Mouse (Mus musculus) embryonic fibroblast, embryonic 13.5 days (primary cell): Measurements from ENCODE around the gene Slc6a6. TPM values are rescaled to one million over a fixed set of nuclear protein-coding genes. Genes with fewer than 3 reads are reported as not detected.

Experiments
- H3K27ac ChIP-seq: 2 replicates; pipeline ENCODE4 v1.5.1; 2012; ENCODE audit warnings: low read length, control low read depth, inconsistent platforms; ENCODE audit not compliant: insufficient read depth
- H3K4me1 ChIP-seq: 2 replicates; pipeline ENCODE4 v1.6.1; 2011; ENCODE audit warnings: low read length; ENCODE audit not compliant: control insufficient read depth, insufficient read depth
- H3K4me3 ChIP-seq: 2 replicates; pipeline ENCODE4 v1.5.1; 2011; ENCODE audit warnings: mild to moderate bottlenecking, control low read depth, low read length; ENCODE audit not compliant: insufficient read depth
- CTCF ChIP-seq: IDR thresholded peaks from 2 replicates; pipeline ENCODE4 v1.5.1; 2011; ENCODE audit warnings: mild to moderate bottlenecking, control low read depth, low read length, moderate library complexity, borderline replicate concordance; ENCODE audit not compliant: insufficient read depth
- POLR2A ChIP-seq: IDR thresholded peaks from 2 replicates; pipeline ENCODE4 v1.6.1; 2011; ENCODE audit warnings: low read depth, mild to moderate bottlenecking, control low read depth, low read length, moderate library complexity
- polyA plus RNA-seq: library from polyadenylated mRNA; stranded (reverse); fragments of >200 nt; gene quantifications from 2 replicates; pipeline ENCODE4 v1.2.4, GENCODE M21; 2011; ENCODE audit warnings: low read depth; ENCODE audit not compliant: missing spikeins, insufficient read length

Slc6a6 gene
- polyA plus RNA-seq, 1 experiment = 79.8 TPM

- no peak for TF ChIP-seq POLR2A
- TF ChIP-seq CTCF = no peak
- Histone ChIP-seq H3K4me3 (no peak overlapping the region), H3K4me1 (no peaks in the 10 kb centered on the region), H3K27ac (no peak overlapping the region)
These were observed 83.7 kb downstream of the Slc6a6 start for GRCm38 (mm10) chr6:91767550-91767949.

- H3K27ac ChIP-seq = no peak overlapping the region
- TF ChIP-seq CTCF (no peak), POLR2A (no peak)
- H3K4me1 ChIP-seq = no peaks in the 10 kb centered on the region
- H3K4me3 ChIP-seq = no peak overlapping the region
These were observed 90.1 kb downstream of the Slc6a6 start for GRCm38 (mm10) chr6:91773951-91774350.

DNA sequence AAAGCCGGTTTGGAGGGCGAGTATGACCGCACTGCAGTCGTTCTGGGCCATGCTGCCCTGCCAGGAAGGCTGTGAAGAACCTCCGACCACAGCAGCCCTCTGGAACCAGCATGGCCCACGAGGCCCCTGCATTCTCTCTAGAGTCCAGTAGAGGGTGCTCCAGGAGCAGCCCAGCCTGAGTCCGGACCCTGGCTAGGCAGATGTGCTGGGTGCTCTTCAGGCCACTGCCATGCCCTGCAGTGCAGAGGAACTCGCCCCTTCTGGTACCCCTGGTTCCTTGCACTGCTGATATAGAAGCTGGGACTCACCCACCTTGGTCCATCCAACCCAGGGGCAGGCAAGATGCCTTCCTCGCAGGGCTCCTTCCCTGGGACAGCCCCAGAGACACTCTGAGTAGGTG, 92.7 kb downstream of the Slc6a6 start:
- TF ChIP-seq POLR2A = no peak
- TF ChIP-seq CTCF = peak; percentile 64
- no peak overlapping the region for H3K4me3 ChIP-seq
- H3K4me1 ChIP-seq = no peaks in the 10 kb centered on the region
- H3K27ac ChIP-seq = no peak overlapping the region

- Histone ChIP-seq H3K4me3 (no peak overlapping the region), H3K27ac (no peak overlapping the region), H3K4me1 (no peaks in the 10 kb centered on the region)
- no peak for TF ChIP-seq POLR2A
- TF ChIP-seq CTCF = no peak
These were observed 95.4 kb downstream of the Slc6a6 start for GRCm38 (mm10) chr6:91779206-91779605.

DNA sequence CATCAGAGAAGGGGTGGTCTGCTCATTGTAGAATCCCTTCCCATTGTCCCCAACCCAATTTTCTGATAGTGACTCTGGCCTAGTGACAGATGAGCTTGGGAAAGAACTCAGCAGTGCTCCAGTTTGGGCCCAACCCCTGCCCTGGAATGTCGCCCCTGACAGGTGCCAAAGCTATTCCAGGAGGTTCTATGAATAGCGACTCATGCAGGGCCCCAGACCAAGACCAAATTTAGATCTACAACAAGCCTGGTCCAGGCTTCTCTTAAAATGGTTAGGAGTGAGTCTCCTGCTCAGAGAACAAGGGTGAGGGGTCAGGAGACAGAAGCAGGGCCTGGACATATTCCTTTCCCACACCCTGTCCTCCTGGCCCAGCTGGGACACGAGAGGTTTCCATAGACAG, 101.2 kb downstream of the Slc6a6 start:
- no peak for TF ChIP-seq POLR2A
- TF ChIP-seq CTCF = no peak
- Histone ChIP-seq H3K4me3 (no peak overlapping the region), H3K27ac (no peak overlapping the region), H3K4me1 (no peaks in the 10 kb centered on the region)

GRCm38 (mm10) chr6:91788311-91788798, 104.5 kb downstream of the Slc6a6 start:
- no peak for TF ChIP-seq POLR2A
- TF ChIP-seq CTCF = no peak
- H3K4me1 ChIP-seq = no peaks in the 10 kb centered on the region
- H3K27ac ChIP-seq = no peak overlapping the region
- H3K4me3 ChIP-seq = no peak overlapping the region

- H3K4me1 ChIP-seq = no peaks in the 10 kb centered on the region
- no peak overlapping the region for H3K4me3 ChIP-seq
- no peak overlapping the region for H3K27ac ChIP-seq
- TF ChIP-seq POLR2A = no peak
- no peak for TF ChIP-seq CTCF
These were observed 111.8 kb downstream of the Slc6a6 start for GRCm38 (mm10) chr6:91795640-91796039.

DNA sequence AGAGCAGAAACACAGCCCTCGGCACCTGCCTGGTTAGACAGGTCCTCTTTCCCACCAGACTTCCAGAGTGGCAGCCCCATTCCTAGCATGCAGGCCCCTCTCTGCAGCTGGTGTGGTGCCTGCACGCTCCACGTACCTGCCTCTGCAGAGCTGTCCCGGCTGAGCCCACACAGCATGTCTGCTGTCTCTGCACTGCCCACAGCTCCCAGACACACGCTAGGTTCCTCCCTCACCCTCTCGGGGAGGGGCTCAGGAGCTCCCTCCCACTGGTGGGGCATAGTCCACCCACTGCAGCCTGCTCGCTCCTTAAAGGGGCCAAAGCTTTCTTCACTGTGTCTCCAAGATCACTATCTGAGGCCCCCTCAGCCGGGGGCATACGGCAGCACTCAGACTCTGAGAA, 112.2 kb downstream of the Slc6a6 start:
- no peaks in the 10 kb centered on the region for H3K4me1 ChIP-seq
- no peak overlapping the region for H3K4me3 ChIP-seq
- H3K27ac ChIP-seq = no peak overlapping the region
- no peak for TF ChIP-seq CTCF
- no peak for TF ChIP-seq POLR2A

GRCm38 (mm10) chr6:91796736-91797135, 112.9 kb downstream of the Slc6a6 start:
- Histone ChIP-seq H3K4me3 (no peak overlapping the region), H3K27ac (no peak overlapping the region), H3K4me1 (no peaks in the 10 kb centered on the region)
- TF ChIP-seq POLR2A = no peak
- no peak for TF ChIP-seq CTCF

GRCm38 (mm10) chr6:91798496-91798895, 114.6 kb downstream of the Slc6a6 start:
- no peak for TF ChIP-seq POLR2A
- no peak for TF ChIP-seq CTCF
- no peak overlapping the region for H3K27ac ChIP-seq
- no peaks in the 10 kb centered on the region for H3K4me1 ChIP-seq
- H3K4me3 ChIP-seq = no peak overlapping the region

GRCm38 (mm10) chr6:91804177-91804576, 120.3 kb downstream of the Slc6a6 start:
- H3K4me1 ChIP-seq = no peaks in the 10 kb centered on the region
- no peak overlapping the region for H3K27ac ChIP-seq
- TF ChIP-seq POLR2A (no peak), CTCF (no peak)
- H3K4me3 ChIP-seq = no peak overlapping the region
